Mouse (Mus musculus) right cerebral cortex, postnatal 4 days (tissue): ENCODE data around the gene Tnfaip6.
A peak's percentile ranks its signal among the peaks of the same experiment; 100 is the strongest.

ENCODE experiments used
- DNase-seq: peaks from one replicate; pipeline ENCODE4 v3.0.0-alpha.2; 2022

Tnfaip6 gene

GRCm38 (mm10) chr2:52053502-52053901 is 15.7 kb downstream of the Tnfaip6 start:
- no peak for DNase-seq

DNA sequence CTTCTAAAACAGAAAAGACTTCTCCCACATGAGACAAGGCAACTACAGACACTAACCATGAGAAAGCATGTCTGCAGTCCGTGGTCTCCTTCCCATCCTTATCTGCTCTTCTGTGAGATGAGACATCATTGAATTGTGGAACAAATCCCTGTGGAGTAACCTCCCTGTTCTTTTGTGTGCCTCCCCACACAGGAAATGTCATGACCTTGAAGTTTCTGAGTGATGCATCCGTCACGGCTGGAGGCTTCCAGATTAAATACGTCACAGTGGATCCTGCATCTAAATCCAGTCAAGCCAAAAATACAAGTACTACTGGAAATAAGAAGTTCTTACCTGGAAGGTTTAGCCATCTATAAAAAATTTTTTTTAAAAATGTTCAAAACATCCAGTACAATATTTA is 17.8 kb downstream of the Tnfaip6 start:
- no peak for DNase-seq

DNA sequence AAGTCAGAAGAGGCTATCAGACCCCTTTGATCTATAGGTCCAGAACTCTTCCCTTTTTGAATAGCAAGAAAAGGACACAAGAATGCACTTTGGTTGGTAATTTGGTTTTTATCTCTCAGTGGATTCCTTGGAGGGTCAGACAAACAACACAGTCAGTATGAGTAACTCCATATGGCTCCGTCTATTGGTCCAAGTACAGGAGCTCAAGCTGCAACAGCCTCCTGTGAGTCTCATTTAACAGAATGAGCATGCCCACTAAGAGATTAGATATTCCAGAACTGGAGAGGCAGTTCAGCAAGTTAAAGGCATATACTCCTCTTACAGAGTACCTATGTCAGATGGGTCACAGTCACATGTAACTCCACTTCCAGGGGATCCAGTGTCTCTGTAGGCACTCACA is 19.3 kb downstream of the Tnfaip6 start:
- DNase-seq = no peak

DNA sequence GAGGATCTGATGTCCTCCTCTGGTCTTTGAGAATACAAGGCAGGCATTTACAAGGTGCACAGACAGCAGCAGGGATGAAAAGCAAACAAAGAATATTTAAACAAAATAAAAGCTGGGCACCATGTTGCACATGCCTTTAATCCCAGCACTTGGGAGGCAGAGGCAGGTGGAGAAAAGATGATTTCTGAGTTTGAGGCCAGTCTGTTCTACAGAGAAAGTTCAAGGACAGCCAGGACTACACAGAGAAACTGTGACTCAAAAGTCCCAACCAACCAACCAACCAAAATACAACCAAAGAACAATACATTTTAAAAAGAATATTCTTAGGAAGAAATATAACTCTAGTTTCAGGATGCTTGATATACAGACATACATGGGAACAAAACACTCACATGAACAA is 19.9 kb downstream of the Tnfaip6 start:
- no peak for DNase-seq

- DNase-seq = no peak
Observed at GRCm38 (mm10) chr2:52068641-52069040, 30.8 kb downstream of the Tnfaip6 start.

DNA sequence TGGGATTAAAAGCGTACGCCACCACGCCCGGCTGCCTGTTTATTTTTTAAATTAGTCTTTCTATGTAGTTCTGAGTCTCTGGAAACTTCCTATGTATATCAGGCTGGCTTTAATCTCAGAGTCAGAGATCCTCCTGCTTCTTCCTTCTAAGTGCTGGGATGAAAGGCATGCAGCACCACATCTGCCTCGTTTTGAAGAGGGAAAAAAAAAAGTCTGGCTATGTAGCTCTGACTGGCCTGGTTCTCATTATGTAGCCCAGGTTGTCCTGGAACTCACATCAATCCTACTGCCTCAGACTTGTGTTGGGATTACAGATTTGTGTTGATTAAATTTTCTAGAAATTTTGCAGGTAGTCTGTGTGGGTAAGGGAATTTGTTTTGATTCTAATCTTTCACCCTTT is 33.0 kb downstream of the Tnfaip6 start:
- no peak for DNase-seq

DNA sequence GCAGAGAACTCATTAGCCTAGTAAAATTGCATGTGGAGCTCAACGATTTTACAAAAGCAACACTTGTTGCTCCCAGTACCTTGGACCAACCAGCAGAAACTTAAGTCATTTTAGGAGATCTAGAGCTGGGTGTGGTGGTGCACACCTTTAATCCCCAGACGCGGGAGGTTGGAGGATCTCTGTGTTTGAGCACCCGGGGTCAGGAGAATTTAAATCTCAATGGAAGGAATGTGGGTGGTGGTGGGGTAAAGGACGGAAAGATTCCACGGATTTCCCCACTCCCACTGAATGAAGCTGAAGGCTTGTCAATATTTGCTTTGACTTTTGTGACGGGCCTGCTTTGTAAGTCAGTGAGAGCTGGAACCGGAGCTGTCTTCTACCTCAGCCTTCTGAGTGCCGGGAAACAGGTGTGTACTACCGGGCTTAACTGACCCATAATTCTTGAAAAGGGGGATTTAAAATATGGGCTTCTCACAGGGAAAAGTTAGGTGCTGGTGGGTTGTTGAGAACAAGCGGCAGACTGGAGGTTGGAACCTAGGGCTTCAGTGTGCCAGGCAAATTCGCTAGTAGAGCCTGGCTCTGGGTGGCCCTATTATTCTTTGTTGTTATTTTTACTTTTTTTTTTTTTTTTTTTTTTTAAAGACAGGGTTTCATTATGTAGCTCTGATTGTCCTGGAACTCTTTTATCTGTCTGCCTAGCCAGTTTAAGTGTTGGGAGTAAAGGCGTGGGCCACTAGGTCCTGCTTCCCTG is 33.6 kb downstream of the Tnfaip6 start:
- DNase-seq = no peak

GRCm38 (mm10) chr2:52072065-52072490 is 34.3 kb downstream of the Tnfaip6 start:
- DNase-seq = no peak

DNA sequence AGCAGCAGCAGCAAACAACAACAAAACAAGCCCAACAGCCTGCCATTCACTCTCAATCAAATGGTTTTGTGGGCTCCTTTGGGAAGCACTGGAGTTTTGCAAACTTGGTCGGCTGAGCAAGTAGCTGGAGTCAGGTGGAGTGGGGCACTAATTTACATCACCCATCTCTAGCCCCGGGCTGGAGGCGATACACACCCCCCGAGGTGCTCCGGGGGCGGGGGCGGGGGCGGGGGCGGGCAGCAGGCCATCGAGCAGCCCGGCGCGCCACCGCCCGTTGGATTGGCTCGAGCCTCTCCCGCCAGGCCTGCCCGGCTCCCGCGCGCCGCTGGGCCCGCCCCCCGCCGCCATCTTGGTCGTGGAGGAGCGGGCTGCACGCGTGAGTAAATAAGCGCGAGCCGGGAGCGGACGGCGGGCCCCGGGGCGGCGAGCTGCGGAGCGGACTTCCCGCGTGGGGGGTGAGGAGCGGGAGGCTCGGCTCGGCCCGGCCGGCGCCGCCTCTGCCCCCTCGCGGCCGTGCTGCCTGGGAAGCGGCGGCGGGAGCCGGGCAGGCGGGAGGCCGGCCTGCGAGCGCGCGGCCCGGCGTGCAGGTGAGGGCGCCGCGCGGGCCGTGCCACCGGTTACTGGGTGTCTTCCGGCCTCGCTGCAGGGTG is 34.8 kb downstream of the Tnfaip6 start, which contains the start of gene Rif1:
Gene Rif1 (plus strand): TSS at position 342 of the 650 bp plus-strand sequence.
- peak; percentile 80 for DNase-seq

GRCm38 (mm10) chr2:52073141-52073904 is 35.5 kb downstream of the Tnfaip6 start:
- DNase-seq = peak; percentile 30

DNA sequence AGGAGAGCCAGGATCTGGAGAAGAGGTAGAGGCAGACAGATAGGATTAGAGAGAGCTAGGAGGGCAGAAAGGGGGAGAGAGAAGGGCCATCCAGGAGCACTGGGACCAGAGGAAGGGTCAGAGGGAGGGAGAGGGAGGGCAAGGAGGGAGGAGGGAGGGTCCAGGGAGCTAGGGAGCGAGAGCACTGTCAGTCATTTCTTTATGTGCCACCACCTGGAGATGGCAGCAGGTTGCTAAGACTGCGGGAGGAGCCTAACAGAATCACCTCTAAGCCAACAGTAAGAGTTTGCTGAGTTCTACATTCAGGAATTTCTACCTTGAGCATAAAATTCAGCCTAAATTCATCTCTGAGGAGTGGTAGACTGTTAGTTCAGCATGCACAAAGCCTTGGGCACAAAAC is 40.9 kb downstream of the Tnfaip6 start:
- no peak for DNase-seq

DNA sequence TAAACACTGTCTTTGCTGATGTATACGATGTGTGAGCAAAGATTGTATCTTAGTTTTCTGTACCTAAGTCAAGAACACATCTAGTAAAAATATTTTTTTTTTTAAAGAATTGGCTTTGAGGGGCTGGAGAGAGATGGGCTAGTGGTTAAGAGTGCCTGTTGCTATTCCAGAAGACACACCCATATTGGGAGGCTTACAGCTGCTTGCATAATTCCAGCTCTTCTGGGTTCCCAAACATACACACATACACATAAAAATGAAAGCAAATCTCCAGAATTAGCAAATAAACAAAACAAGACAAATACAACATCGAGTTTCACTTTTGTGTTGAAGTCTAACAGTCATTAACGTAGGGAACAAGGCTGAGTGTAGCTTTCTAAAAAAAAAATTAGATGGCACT is 46.2 kb downstream of the Tnfaip6 start:
- no peak for DNase-seq

DNA sequence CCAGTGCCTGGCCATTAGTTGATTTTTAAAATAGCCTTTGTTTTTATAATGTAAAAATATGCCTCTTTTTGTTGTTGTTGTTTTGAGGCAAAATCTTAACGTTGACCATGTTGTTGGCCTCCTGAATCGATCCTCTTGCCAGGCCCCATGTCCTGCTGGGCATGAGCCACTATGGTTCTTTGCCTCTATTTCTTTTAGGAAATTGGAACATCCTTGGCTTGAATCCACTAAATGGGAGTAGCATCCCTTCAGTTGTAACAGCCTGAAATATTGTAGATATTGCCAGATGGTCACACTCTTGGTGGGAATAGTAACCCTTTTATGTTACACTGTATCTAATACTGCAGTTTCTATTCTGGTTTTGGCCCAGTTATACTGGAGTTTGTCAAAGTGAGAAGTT is 46.8 kb downstream of the Tnfaip6 start:
- no peak for DNase-seq
